In the genomic region with DNA sequence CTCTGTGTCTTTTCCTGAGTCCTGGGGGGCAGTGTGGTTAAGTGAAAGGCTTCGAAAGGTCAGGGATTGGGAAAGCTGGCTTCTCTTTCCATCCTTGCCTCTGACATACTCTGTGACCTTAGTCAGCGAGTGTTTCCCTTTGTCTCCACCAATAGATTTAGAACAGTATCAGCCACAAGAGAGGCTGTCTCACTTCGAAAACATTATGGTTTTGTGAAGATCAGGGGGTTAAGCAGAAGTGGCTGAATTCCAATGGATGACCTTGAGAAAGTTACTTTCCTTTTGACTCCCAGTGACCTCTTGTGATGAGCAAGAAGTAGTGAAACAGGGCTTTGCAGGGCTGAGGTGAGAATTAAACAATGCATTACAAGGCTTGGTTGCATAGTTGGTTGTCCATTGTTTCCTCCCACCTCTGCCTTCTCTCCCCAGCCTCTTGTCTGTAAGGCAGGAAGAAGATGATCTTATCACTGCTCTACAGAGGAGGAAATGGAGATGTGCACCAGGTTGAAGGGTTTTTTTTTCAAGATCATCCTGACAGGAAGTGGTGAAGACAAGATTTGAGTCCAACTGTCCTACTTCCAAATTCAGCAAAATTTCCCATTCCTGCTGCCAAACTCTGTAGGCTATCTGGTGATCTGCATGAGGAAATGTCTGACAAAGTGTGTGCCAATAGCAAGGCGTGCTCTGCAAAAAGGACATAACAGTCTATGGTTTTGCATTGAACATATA, we compare ENCODE assay signal across 10 mouse cellular contexts. TPM values are rescaled to one million over a fixed set of nuclear protein-coding genes. Genes with fewer than 3 reads are reported as not detected.
DNase-seq lines count a peak whose midpoint lies in the region; ATAC-seq and TF ChIP-seq lines count a peak whose summit lies in the region.
"Had no signal": no experiment of that assay in that cellular context is flagged by ENCODE, and none has a peak within 500 bp of the region (broad histone marks: within the 10 kb centered on the region; RNA-seq: fewer than 3 reads in every experiment).

No protein-coding gene starts in this region.

- ATAC-seq in heart, postnatal 0 days (ENCODE audit: insufficient read depth, low read depth): no peak

- TF ChIP-seq CTCF in heart, postnatal 0 days (IDR thresholded peaks at IDR 0.05; ENCODE audit: low read depth): no peak

- H3K4me2 ChIP-seq in heart, postnatal 0 days (ENCODE audit: low read depth, low read length): no peak overlapping the region
- H3K4me2 ChIP-seq: hindbrain, embryonic 13.5 days had no signal

- H3K4me1 ChIP-seq in heart, postnatal 0 days (ENCODE audit: control insufficient read depth, insufficient read depth): no peaks in the 10 kb centered on the region
- 0 out of 2 replicates have a peak, but pooled peaks cover 7% of the 10 kb centered on the region for H3K4me1 ChIP-seq in heart, embryonic 10.5 days
- H3K4me1 ChIP-seq: hindbrain, embryonic 13.5 days had no signal

- H3K4me3 ChIP-seq in heart, postnatal 0 days (ENCODE audit: low read depth, low read length): no peak overlapping the region
- H3K4me3 ChIP-seq in heart, embryonic 10.5 days: no peak overlapping the region
- H3K4me3 ChIP-seq: erythroblast, embryonic 14.5 days; hindbrain, embryonic 13.5 days had no signal

- TF ChIP-seq EP300 in heart, postnatal 0 days (IDR thresholded peaks at IDR 0.05; ENCODE audit: low read depth): no peak

- no peaks in the 10 kb centered on the region for H3K36me3 ChIP-seq in heart, postnatal 0 days (replicated peaks; ENCODE audit: control insufficient read depth, insufficient read depth, low read length)
- peaks cover 3% of the 10 kb centered on the region; the same call in 1 of the 2 replicates for H3K36me3 ChIP-seq in heart, embryonic 10.5 days
- H3K36me3 ChIP-seq: hindbrain, embryonic 13.5 days had no signal

- H3K27ac ChIP-seq in heart, postnatal 0 days (ENCODE audit: low read depth): peak overlapping the region; percentile 11; the same call in 1 of the 2 replicates
- H3K27ac ChIP-seq in heart, embryonic 10.5 days: no peak overlapping the region
- H3K27ac ChIP-seq: hindbrain, embryonic 13.5 days had no signal

- WGBS in heart, postnatal 0 days: 51% methylated on average over 4 of the region's 4 CpGs
- WGBS in heart, embryonic 10.5 days: 61% methylated on average over 4 of the region's 4 CpGs

- DNase-seq in heart, postnatal 0 days (ENCODE audit: low spot score): no peak
- DNase-seq in heart, embryonic 10.5 days (ENCODE audit: low spot score): no peak
- peak; percentile 44 for DNase-seq in CD4-positive helper T cell, adult 2 months (ENCODE audit: low read depth, low spot score)
- peak; percentile 25 for DNase-seq in ZHBTc4 (ENCODE audit: low read depth, low spot score)
- peak; percentile 19 to 49 for DNase-seq in kidney, postnatal 36 days
- DNase-seq in frontal cortex, adult 2 months (ENCODE audit: extremely low spot score in 1 of 2, low spot score in 1 of 2): no peak
- no peak for DNase-seq in testis, postnatal 14 days (ENCODE audit: low spot score)
- no peak for DNase-seq in embryo, embryonic 9.5 days (ENCODE audit: extremely low spot score)

- no peaks in the 10 kb centered on the region for H3K9me3 ChIP-seq in heart, postnatal 0 days (replicated peaks; ENCODE audit: control insufficient read depth, low read length)
- no peaks in the 10 kb centered on the region for H3K9me3 ChIP-seq in heart, embryonic 10.5 days
- H3K9me3 ChIP-seq: hindbrain, embryonic 13.5 days had no signal

- H3K9ac ChIP-seq in heart, postnatal 0 days (replicated peaks; ENCODE audit: low read depth, low read length): no peak overlapping the region
- H3K9ac ChIP-seq: hindbrain, embryonic 13.5 days had no signal

- H3K27me3 ChIP-seq in heart, postnatal 0 days (ENCODE audit: control insufficient read depth, insufficient read depth, low read length): no peaks in the 10 kb centered on the region
- H3K27me3 ChIP-seq in heart, embryonic 10.5 days (ENCODE audit: insufficient read depth, poor library complexity, severe bottlenecking): no peaks in the 10 kb centered on the region
- H3K27me3 ChIP-seq: hindbrain, embryonic 13.5 days had no signal

RNA-seq across cellular contexts. Expression of a gene that starts 11.7 kb away (rescaled TPM):
- 6.1 and 25.0 TPM in 2 replicates for total RNA-seq in heart, postnatal 0 days (2014; rRNA removed; ENCODE audit: low replicate concordance)
- 5.1 and 5.3 TPM in 2 replicates for polyA plus RNA-seq in heart, postnatal 0 days (2015; fragmentation: Nextera tagmentation; extraction: Ambion mirVana)
- polyA plus RNA-seq in heart, embryonic 10.5 days (2016; fragmentation: Nextera tagmentation; extraction: Ambion mirVana): 9.3 and 9.4 TPM in 2 replicates
- 4.5 and 4.7 TPM in 2 replicates for polyA plus RNA-seq in frontal cortex, adult 2 months (2012; rRNA removed)
- polyA plus RNA-seq: erythroblast, embryonic 14.5 days had no signal

Comparison
In these comparisons a context has a peak if more than half of its experiments do, and no peak if none do; other contexts are left out.
1. DNase-seq: peak in CD4-positive helper T cell, adult 2 months (single experiment), ZHBTc4 (single experiment) and kidney, postnatal 36 days (2 of 2); none in heart, postnatal 0 days (single experiment), heart, embryonic 10.5 days (single experiment), frontal cortex, adult 2 months (0 of 2), testis, postnatal 14 days (single experiment) and embryo, embryonic 9.5 days (single experiment).